Mouse (Mus musculus): Measurements from ENCODE around the gene Kcnmb2. TPM values are rescaled to one million over a fixed set of nuclear protein-coding genes. Genes with fewer than 3 reads are reported as not detected.

Gene Kcnmb2
- polyA plus RNA-seq, 1 experiment from 2014 or later = 2.4 TPM

DNA sequence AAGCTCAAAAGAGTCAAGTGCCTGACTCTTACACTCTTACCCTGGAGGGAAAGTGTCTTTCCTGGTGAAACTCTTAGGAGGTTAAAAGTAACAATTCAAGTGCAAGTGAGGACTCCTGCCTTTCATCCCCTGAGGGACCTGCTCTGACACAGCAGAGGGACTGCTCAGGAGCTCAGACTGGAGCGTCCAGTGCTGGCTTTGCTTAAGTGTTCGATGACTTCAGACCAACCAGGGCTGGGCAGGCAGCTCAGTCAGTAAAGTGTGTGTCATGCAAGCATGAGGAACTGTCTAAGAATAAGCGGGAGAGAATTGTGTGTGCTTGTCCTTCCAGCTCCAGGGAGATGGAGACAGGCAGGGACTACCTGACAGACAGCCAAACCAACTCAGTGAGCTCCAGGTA, 9.4 kb downstream of the Kcnmb2 start:
- Histone ChIP-seq H3K4me1 (replicated peaks; ENCODE audit: control insufficient read depth, insufficient read depth, low read length) (peaks cover 5% of the 10 kb centered on the region), H3K9ac (ENCODE audit: low read length) (no peak overlapping the region), H3K4me3 (ENCODE audit: low read depth, low read length) (no peak overlapping the region), H3K27me3 (replicated peaks; ENCODE audit: control insufficient read depth, insufficient read depth, low read length) (no peaks in the 10 kb centered on the region), H3K36me3 (ENCODE audit: control insufficient read depth, insufficient read depth, low read length) (no peaks in the 10 kb centered on the region), H3K4me2 (ENCODE audit: low read length) (no peak overlapping the region), H3K9me3 (ENCODE audit: control insufficient read depth, low read length) (no peaks in the 10 kb centered on the region), H3K27ac (ENCODE audit: low read depth) (no peak overlapping the region)
- DNase-seq (ENCODE audit: low spot score) = no peak
- 20% methylated on average over 3 of the region's 3 CpGs for WGBS
- no peak for ATAC-seq (replicated peaks; ENCODE audit: low FRiP score, low TSS enrichment, low read depth)

GRCm38 (mm10) chr3:31928544-31928943, 26.2 kb downstream of the Kcnmb2 start:
- ATAC-seq (replicated peaks; ENCODE audit: low FRiP score, low TSS enrichment, low read depth) = no peak
- Histone ChIP-seq H3K27ac (ENCODE audit: low read depth) (no peak overlapping the region), H3K36me3 (ENCODE audit: control insufficient read depth, insufficient read depth, low read length) (no peaks in the 10 kb centered on the region), H3K4me3 (ENCODE audit: low read depth, low read length) (no peak overlapping the region), H3K4me1 (replicated peaks; ENCODE audit: control insufficient read depth, insufficient read depth, low read length) (no peaks in the 10 kb centered on the region), H3K4me2 (ENCODE audit: low read length) (no peak overlapping the region), H3K9ac (ENCODE audit: low read length) (no peak overlapping the region), H3K27me3 (replicated peaks; ENCODE audit: control insufficient read depth, insufficient read depth, low read length) (no peaks in the 10 kb centered on the region), H3K9me3 (ENCODE audit: control insufficient read depth, low read length) (no peaks in the 10 kb centered on the region)
- no peak for DNase-seq (ENCODE audit: low spot score)
- WGBS = 81% methylated on average over 1 of the region's 1 CpGs

GRCm38 (mm10) chr3:31934704-31935103, 32.4 kb downstream of the Kcnmb2 start:
- 67% methylated on average over 1 of the region's 1 CpGs for WGBS

GRCm38 (mm10) chr3:31941478-31941877, 39.2 kb downstream of the Kcnmb2 start:
- Histone ChIP-seq H3K36me3 (ENCODE audit: control insufficient read depth, insufficient read depth, low read length) (no peaks in the 10 kb centered on the region), H3K4me1 (replicated peaks; ENCODE audit: control insufficient read depth, insufficient read depth, low read length) (no peaks in the 10 kb centered on the region), H3K4me2 (ENCODE audit: low read length) (no peak overlapping the region), H3K9me3 (ENCODE audit: control insufficient read depth, low read length) (no peaks in the 10 kb centered on the region), H3K4me3 (ENCODE audit: low read depth, low read length) (no peak overlapping the region), H3K27me3 (replicated peaks; ENCODE audit: control insufficient read depth, insufficient read depth, low read length) (no peaks in the 10 kb centered on the region), H3K9ac (ENCODE audit: low read length) (no peak overlapping the region), H3K27ac (ENCODE audit: low read depth) (no peak overlapping the region)
- DNase-seq (ENCODE audit: low spot score) (peak; percentile 84), ATAC-seq (replicated peaks; ENCODE audit: low FRiP score, low TSS enrichment, low read depth) (no peak)
- WGBS = 12% methylated on average over 6 of the region's 6 CpGs

More at GRCm38 (mm10) chr3:31934704-31935103, 32.4 kb downstream of the Kcnmb2 start:
- Histone ChIP-seq H3K27ac (ENCODE audit: low read depth) (no peak overlapping the region), H3K9ac (ENCODE audit: low read length) (no peak overlapping the region), H3K27me3 (replicated peaks; ENCODE audit: control insufficient read depth, insufficient read depth, low read length) (no peaks in the 10 kb centered on the region), H3K36me3 (ENCODE audit: control insufficient read depth, insufficient read depth, low read length) (no peaks in the 10 kb centered on the region), H3K4me3 (ENCODE audit: low read depth, low read length) (no peak overlapping the region), H3K9me3 (ENCODE audit: control insufficient read depth, low read length) (no peaks in the 10 kb centered on the region), H3K4me1 (replicated peaks; ENCODE audit: control insufficient read depth, insufficient read depth, low read length) (no peaks in the 10 kb centered on the region), H3K4me2 (ENCODE audit: low read length) (no peak overlapping the region)
- no peak for DNase-seq (ENCODE audit: low spot score)
- no peak for ATAC-seq (replicated peaks; ENCODE audit: low FRiP score, low TSS enrichment, low read depth)

- Histone ChIP-seq H3K4me3 (ENCODE audit: low read depth, low read length) (no peak overlapping the region), H3K9ac (ENCODE audit: low read length) (no peak overlapping the region), H3K27ac (ENCODE audit: low read depth) (no peak overlapping the region), H3K27me3 (replicated peaks; ENCODE audit: control insufficient read depth, insufficient read depth, low read length) (no peaks in the 10 kb centered on the region), H3K9me3 (ENCODE audit: control insufficient read depth, low read length) (no peaks in the 10 kb centered on the region), H3K4me2 (ENCODE audit: low read length) (no peak overlapping the region), H3K4me1 (replicated peaks; ENCODE audit: control insufficient read depth, insufficient read depth, low read length) (no peaks in the 10 kb centered on the region), H3K36me3 (ENCODE audit: control insufficient read depth, insufficient read depth, low read length) (no peaks in the 10 kb centered on the region)
- 36% methylated on average over 3 of the region's 3 CpGs for WGBS
- ATAC-seq (replicated peaks; ENCODE audit: low FRiP score, low TSS enrichment, low read depth) (no peak), DNase-seq (ENCODE audit: low spot score) (no peak)
These were observed 51.9 kb downstream of the Kcnmb2 start for GRCm38 (mm10) chr3:31954213-31954612.

DNA sequence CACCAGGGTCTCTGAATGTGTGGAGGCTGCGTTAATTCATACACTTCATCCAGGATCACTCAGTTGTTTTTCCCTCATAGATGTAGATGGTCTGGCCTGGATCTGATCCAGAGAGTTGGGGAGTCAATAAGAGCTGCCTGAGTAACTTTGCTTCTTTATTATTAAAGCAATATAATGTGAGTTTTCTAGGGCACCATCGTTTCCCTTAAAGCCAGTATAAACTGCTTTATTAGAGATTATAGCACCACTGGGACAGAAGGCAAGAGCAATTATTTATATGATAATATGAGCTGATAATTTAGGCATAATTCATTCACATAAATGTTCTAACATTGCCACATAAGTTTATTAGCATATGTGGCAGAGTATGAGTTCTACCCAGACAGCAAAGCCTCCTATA, 52.7 kb downstream of the Kcnmb2 start:
- Histone ChIP-seq H3K4me2 (ENCODE audit: low read length) (no peak overlapping the region), H3K9ac (ENCODE audit: low read length) (no peak overlapping the region), H3K27me3 (replicated peaks; ENCODE audit: control insufficient read depth, insufficient read depth, low read length) (no peaks in the 10 kb centered on the region), H3K4me1 (replicated peaks; ENCODE audit: control insufficient read depth, insufficient read depth, low read length) (no peaks in the 10 kb centered on the region), H3K36me3 (ENCODE audit: control insufficient read depth, insufficient read depth, low read length) (no peaks in the 10 kb centered on the region), H3K9me3 (ENCODE audit: control insufficient read depth, low read length) (no peaks in the 10 kb centered on the region), H3K27ac (ENCODE audit: low read depth) (no peak overlapping the region), H3K4me3 (ENCODE audit: low read depth, low read length) (no peak overlapping the region)
- DNase-seq (ENCODE audit: low spot score) (no peak), ATAC-seq (replicated peaks; ENCODE audit: low FRiP score, low TSS enrichment, low read depth) (no peak)
- WGBS = 82% methylated on average over 2 of the region's 2 CpGs

DNA sequence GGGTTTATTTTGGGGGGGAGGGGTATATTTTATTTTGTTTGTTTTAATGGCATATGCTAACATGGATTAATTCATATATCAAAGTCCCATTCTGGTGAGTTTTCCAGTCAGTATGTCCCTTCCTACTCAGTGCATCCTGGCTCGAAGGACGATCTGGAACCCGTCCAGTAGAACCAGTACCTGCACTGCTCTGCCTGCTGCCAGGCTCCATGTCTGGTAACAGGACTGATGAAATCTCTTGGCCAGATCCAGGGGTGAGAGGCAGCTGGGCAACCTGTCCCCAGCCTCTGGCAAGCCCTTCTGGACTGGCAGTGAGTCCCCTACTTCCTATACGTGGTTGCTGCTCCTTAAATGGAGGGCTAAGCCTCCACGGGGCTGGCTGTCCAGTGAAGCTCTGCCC, 57.5 kb downstream of the Kcnmb2 start:
- Histone ChIP-seq H3K36me3 (ENCODE audit: control insufficient read depth, insufficient read depth, low read length) (no peaks in the 10 kb centered on the region), H3K4me1 (replicated peaks; ENCODE audit: control insufficient read depth, insufficient read depth, low read length) (no peaks in the 10 kb centered on the region), H3K27ac (ENCODE audit: low read depth) (no peak overlapping the region), H3K4me3 (ENCODE audit: low read depth, low read length) (no peak overlapping the region), H3K4me2 (ENCODE audit: low read length) (no peak overlapping the region), H3K9me3 (ENCODE audit: control insufficient read depth, low read length) (no peaks in the 10 kb centered on the region), H3K9ac (ENCODE audit: low read length) (no peak overlapping the region), H3K27me3 (replicated peaks; ENCODE audit: control insufficient read depth, insufficient read depth, low read length) (no peaks in the 10 kb centered on the region)
- ATAC-seq (replicated peaks; ENCODE audit: low FRiP score, low TSS enrichment, low read depth) (no peak), DNase-seq (ENCODE audit: low spot score) (no peak)
- 67% methylated on average over 5 of the region's 5 CpGs for WGBS

DNA sequence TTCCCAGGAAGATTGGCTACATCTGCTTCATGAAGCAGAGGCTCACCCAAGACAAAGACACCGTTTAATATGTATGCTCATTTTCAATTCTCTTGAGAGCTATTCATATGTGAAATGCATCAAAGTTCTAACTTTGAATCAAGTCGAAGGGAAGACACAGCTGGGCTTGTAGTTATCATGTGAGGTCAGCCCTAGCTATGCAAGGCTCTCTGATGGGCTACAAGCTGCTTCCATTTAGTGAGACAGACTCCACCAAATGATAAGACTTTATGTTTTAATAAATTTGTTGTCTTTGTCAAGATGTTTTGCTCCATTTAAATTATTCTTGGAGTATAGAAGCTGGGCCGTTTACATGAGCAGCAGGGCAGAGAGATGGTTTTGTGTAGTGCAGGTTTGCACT, 58.9 kb downstream of the Kcnmb2 start:
- no peak for ATAC-seq (replicated peaks; ENCODE audit: low FRiP score, low TSS enrichment, low read depth)
- Histone ChIP-seq H3K4me3 (ENCODE audit: low read depth, low read length) (no peak overlapping the region), H3K9me3 (ENCODE audit: control insufficient read depth, low read length) (no peaks in the 10 kb centered on the region), H3K9ac (ENCODE audit: low read length) (no peak overlapping the region), H3K4me2 (ENCODE audit: low read length) (no peak overlapping the region), H3K36me3 (ENCODE audit: control insufficient read depth, insufficient read depth, low read length) (no peaks in the 10 kb centered on the region), H3K27me3 (replicated peaks; ENCODE audit: control insufficient read depth, insufficient read depth, low read length) (no peaks in the 10 kb centered on the region), H3K27ac (ENCODE audit: low read depth) (no peak overlapping the region), H3K4me1 (replicated peaks; ENCODE audit: control insufficient read depth, insufficient read depth, low read length) (no peaks in the 10 kb centered on the region)
- WGBS = 73% methylated on average over 3 of the region's 3 CpGs
- no peak for DNase-seq (ENCODE audit: low spot score)

- Histone ChIP-seq H3K4me3 (ENCODE audit: low read depth, low read length) (no peak overlapping the region), H3K9me3 (ENCODE audit: control insufficient read depth, low read length) (no peaks in the 10 kb centered on the region), H3K36me3 (ENCODE audit: control insufficient read depth, insufficient read depth, low read length) (no peaks in the 10 kb centered on the region), H3K4me1 (replicated peaks; ENCODE audit: control insufficient read depth, insufficient read depth, low read length) (no peaks in the 10 kb centered on the region), H3K27me3 (replicated peaks; ENCODE audit: control insufficient read depth, insufficient read depth, low read length) (no peaks in the 10 kb centered on the region), H3K9ac (ENCODE audit: low read length) (no peak overlapping the region), H3K4me2 (ENCODE audit: low read length) (no peak overlapping the region), H3K27ac (ENCODE audit: low read depth) (no peak overlapping the region)
- ATAC-seq (replicated peaks; ENCODE audit: low FRiP score, low TSS enrichment, low read depth) (no peak), DNase-seq (ENCODE audit: low spot score) (no peak)
- WGBS = 96% methylated on average over 3 of the region's 3 CpGs
These were observed 60.8 kb downstream of the Kcnmb2 start for GRCm38 (mm10) chr3:31963076-31963475.
